Mouse (Mus musculus) embryonic facial prominence, embryonic 13.5 days (tissue): Measurements from ENCODE around the gene Kif22. TPM values are rescaled to one million over a fixed set of nuclear protein-coding genes. Genes with fewer than 3 reads are reported as not detected.

Experiments
- ATAC-seq: fragments of 200-750 bp; cut with Nextera tagmentation; 2 replicates; pipeline ENCODE4 v1.8.0; 2017; ENCODE audit warnings: low read depth; ENCODE audit not compliant: insufficient number of reproducible peaks, insufficient read depth, low FRiP score, low TSS enrichment
- H3K27ac ChIP-seq: fragments of 300-500 bp; sonication (generic); 2 replicates; pipeline ENCODE4 v1.5.1; 2015; ENCODE audit warnings: moderate library complexity, mild to moderate bottlenecking, inconsistent platforms
- H3K27me3 ChIP-seq: fragments of 300-500 bp; sonication (generic); 2 replicates; pipeline ENCODE4 v1.6.1; 2015; ENCODE audit warnings: mild to moderate bottlenecking, inconsistent platforms
- H3K36me3 ChIP-seq: fragments of 300-500 bp; sonication (generic); 2 replicates; pipeline ENCODE4 v1.6.1; 2015; ENCODE audit warnings: mild to moderate bottlenecking, inconsistent platforms
- H3K4me1 ChIP-seq: fragments of 300-500 bp; sonication (generic); 2 replicates; pipeline ENCODE4 v1.6.1; 2015; ENCODE audit warnings: inconsistent platforms
- H3K4me2 ChIP-seq: fragments of 300-500 bp; sonication (generic); 2 replicates; pipeline ENCODE4 v1.6.1; 2015; ENCODE audit warnings: moderate library complexity, mild to moderate bottlenecking, inconsistent platforms
- H3K4me3 ChIP-seq: fragments of 300-500 bp; sonication (generic); 2 replicates; pipeline ENCODE4 v1.5.1; 2015; ENCODE audit warnings: mild to moderate bottlenecking, inconsistent platforms
- H3K9ac ChIP-seq: fragments of 300-500 bp; sonication (generic); 2 replicates; pipeline ENCODE4 v1.6.1; 2015; ENCODE audit warnings: mild to moderate bottlenecking, inconsistent platforms
- H3K9me3 ChIP-seq: fragments of 300-500 bp; sonication (generic); 2 replicates; pipeline ENCODE4 v1.6.1; 2016; ENCODE audit warnings: inconsistent platforms
- WGBS: fragments of 180-500 bp; shearing (Covaris S2); methylation state at CpG from one replicate; pipeline ENCODE4 v1.1.7; 2015; ENCODE audit warnings: mixed read lengths; 5-methylcytosine and 5-hydroxymethylcytosine counted together
- polyA plus RNA-seq: library from polyadenylated mRNA; unstranded; fragments of >200 nt; fragmentation: Nextera tagmentation; extraction: Ambion mirVana; gene quantifications from 2 replicates; pipeline ENCODE4 v1.2.1, GENCODE M21; 2015

The Kif22 gene
- polyA plus RNA-seq, 1 experiment from 2014 or later: 124 TPM

DNA sequence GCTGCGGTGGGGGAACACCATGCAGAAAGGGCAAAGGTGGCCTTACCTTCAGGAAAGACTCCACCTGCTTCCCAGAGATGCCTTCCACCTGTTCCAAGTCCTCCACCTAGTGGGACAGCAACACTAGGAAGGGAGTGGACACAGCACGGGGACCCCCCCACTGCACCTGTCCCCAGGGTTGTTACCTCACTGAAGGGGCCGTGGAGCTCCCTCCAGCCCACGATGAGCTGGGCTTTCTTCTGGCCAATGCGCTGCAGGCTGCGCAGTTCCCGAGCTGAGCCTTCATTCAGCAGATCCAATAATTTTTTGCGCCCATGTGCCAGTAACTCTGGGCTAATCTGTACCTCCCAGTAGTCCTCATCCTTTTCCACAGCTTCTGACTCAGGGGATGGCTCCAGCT is 14.4 kb downstream of the Kif22 start:
- no peak for ATAC-seq
- H3K4me1 ChIP-seq: peaks cover 31% of the 10 kb centered on the region
- peak overlapping the region; percentile 75 for H3K9ac ChIP-seq
- H3K27me3 ChIP-seq: no peaks in the 10 kb centered on the region
- peak overlapping the region; percentile 58 for H3K4me2 ChIP-seq
- H3K9me3 ChIP-seq: no peaks in the 10 kb centered on the region
- WGBS: 60% methylated on average over 8 of the region's 8 CpGs
- peak overlapping the region; percentile 72 for H3K4me3 ChIP-seq
- peak overlapping the region; percentile 99 for H3K27ac ChIP-seq
- peaks cover 60% of the 10 kb centered on the region for H3K36me3 ChIP-seq

DNA sequence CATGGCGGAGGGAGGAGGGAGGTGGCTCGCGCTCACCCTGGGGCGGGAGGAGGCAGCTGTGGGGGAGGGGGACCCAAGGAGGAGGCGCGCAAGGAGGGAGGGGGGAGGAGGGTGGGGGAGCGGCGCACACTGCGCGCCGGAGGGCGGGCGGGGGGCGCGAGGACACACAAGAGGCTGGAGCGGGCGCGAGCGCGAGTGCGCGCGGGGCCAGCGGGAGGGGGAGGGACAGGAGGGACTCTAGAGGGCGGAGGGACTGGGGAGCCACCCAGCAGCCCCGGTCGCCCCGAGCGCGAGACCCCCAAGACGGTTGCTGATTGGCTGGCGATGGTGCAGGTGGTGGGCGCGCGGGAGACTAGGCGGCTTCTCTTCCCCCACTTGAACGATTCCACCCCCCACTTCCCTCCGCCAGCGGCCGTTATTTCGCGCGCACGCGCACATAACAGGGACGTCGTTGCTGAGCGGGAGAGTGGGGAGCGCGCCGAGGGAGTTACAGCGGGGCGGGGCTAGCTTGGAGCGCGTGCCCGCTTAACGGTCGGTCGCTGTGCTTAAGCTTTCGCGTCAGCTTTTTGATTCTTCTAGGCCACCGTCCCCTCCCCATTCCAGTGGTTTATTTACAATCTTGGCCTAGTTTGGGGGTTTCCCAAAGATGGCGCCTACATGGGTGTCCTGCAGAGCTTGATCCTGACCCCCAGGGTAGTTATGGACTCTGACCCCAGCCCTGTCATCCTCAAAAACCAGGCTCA is 15.1 kb downstream of the Kif22 start, which contains the start of gene Maz:
Gene Maz (minus strand): TSS at position 54 of the 743 bp plus-strand sequence.
- H3K4me1 ChIP-seq: peaks cover 38% of the 10 kb centered on the region
- peaks cover 60% of the 10 kb centered on the region for H3K36me3 ChIP-seq
- peak within 1 kb of the TSS; percentile 97 for H3K4me2 ChIP-seq
- ATAC-seq: peak; percentile 90
- peak within 1 kb of the TSS; percentile 72 for H3K4me3 ChIP-seq
- H3K27me3 ChIP-seq: no peaks in the 10 kb centered on the region
- H3K27ac ChIP-seq: peak within 1 kb of the TSS; percentile 99
- H3K9ac ChIP-seq: peak within 1 kb of the TSS; percentile 99
- under 1% methylated on average over 42 of the region's 63 CpGs for WGBS
- no peaks in the 10 kb centered on the region for H3K9me3 ChIP-seq

DNA sequence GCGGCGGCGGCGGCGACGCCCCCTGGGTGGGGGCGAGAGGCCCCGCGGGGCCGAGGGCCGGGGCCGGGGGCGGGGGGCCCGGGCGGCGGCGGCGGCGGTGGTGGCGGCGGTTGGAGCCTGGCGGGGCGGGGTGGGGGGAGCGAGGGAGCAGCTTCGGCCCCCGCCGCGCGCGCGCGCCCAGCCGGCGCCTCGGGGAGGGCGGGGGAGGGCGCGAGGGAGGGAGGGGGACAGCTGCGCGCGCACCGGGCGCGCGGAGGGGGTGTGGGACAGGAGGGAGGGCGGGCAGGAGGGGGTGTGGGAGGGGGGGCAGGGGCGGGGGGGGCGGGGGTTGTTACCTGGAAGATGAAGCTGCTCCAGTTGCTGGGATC is 15.7 kb downstream of the Kif22 start:
- Histone ChIP-seq H3K4me2 (peak overlapping the region; percentile 97), H3K27me3 (no peaks in the 10 kb centered on the region), H3K4me3 (peak overlapping the region; percentile 72), H3K9me3 (no peaks in the 10 kb centered on the region), H3K4me1 (peaks cover 44% of the 10 kb centered on the region), H3K9ac (peak overlapping the region; percentile 99), H3K36me3 (peaks cover 57% of the 10 kb centered on the region), H3K27ac (peak overlapping the region; percentile 99)
- ATAC-seq: no peak; the same call in 1 of the 2 replicates
- WGBS: 2% methylated on average over 14 of the region's 48 CpGs

DNA sequence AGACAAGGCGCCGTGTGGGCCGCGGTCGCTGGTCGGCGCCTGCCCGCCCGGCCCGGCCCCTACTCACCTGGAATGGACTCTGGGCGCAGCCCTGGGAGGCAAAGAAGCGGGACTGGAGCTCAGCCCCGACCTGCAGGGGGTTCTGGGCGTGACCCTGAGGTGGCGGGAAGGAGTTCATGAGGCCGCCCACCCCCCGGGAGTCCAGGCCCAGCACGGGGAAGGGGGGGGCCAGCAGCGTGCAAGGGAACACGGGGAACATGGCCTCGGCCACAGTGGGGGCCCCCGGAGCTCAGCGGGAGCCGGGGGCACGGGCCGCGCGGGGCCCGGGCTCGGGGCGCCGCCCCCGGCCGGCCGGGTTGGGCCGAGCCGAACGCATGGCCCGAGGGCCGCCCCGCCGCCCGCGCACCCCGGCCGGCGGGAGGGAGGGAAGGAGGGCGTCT is 16.1 kb downstream of the Kif22 start:
- WGBS: 0% methylated on average over 23 of the region's 48 CpGs
- Histone ChIP-seq H3K27me3 (no peaks in the 10 kb centered on the region), H3K36me3 (peaks cover 53% of the 10 kb centered on the region), H3K9ac (peak overlapping the region; percentile 99), H3K4me1 (peaks cover 48% of the 10 kb centered on the region), H3K4me3 (peak overlapping the region; percentile 72), H3K9me3 (no peaks in the 10 kb centered on the region), H3K27ac (peak overlapping the region; percentile 99), H3K4me2 (peak overlapping the region; percentile 97)
- peak; percentile 8; the same call in 1 of the 2 replicates for ATAC-seq

DNA sequence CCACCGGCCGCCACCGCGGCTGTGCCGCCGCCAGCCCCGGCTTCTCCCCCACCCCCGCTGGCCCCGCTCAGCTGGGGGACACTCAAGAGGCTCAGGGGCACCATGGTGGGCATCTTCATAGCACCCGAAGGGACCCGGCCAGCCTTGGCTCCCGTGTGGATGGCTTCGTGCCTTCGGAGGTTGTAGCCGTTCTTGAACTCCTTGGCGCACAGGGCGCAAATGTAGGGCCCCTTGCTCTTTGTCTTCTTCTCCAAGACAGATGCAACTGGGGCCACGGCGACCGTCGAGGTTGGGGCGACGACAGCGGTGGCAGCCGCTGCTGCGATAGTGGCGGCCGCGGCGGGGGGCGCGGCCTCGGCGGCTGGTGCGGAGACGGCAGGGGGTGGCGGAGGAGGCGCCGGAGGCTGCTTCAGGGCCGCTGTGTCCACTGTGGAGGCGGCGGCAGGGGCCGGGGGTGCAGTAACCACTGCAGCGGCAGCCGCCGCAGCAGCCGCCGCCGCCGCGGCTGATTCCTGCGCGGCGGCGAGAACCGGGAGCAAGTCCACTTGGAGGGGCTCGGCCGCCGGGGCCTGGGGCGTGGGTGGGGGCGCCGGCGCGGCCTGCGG is 16.6 kb downstream of the Kif22 start:
- H3K4me3 ChIP-seq: peak overlapping the region; percentile 72
- peak overlapping the region; percentile 99 for H3K27ac ChIP-seq
- H3K4me2 ChIP-seq: peak overlapping the region; percentile 97
- no peak for ATAC-seq
- H3K9me3 ChIP-seq: no peaks in the 10 kb centered on the region
- H3K27me3 ChIP-seq: no peaks in the 10 kb centered on the region
- H3K36me3 ChIP-seq: peaks cover 48% of the 10 kb centered on the region
- peak overlapping the region; percentile 99 for H3K9ac ChIP-seq
- under 1% methylated on average over 53 of the region's 65 CpGs for WGBS
- peaks cover 50% of the 10 kb centered on the region for H3K4me1 ChIP-seq

DNA sequence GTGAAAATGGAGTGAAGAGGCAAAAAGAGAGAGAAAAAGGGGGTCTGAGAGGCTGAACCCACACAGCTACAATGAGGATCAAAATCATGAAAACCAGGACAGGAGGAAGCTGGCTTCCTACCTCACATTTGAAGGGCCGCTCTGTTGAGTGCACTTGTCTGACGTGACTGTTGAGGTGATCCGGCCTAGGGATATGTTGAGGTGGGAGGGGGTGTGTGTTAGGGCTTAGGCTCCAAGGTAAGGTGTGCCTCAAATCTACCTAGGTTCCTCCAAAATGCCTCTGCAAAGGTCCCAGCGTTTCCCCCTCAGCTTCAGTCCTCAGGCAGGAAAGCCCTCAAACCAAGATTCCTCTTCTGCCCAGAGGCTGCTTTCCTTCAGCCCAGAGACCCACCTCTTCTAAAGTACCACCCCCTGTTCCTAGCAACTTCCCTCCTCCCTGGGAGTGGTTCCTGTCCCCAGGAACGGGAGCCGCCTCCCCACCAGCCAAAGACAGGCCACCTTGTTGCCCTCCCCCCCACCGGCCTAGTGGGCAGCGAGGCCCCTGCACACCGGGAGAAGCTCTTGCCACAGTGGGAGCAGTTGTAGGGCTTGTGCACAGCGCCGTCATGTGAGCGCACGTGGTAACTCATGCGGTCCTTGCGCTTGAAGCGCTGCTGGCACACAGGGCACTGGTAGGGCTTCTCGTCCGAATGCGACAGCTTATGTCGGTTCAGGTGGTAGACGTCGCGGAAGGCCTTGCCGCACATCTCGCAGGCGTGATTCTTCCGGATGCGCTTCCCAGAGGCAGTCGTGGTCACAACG is 17.3 kb downstream of the Kif22 start:
- peak overlapping the region; percentile 97 for H3K4me2 ChIP-seq
- H3K36me3 ChIP-seq: peaks cover 40% of the 10 kb centered on the region
- peak overlapping the region; percentile 72 for H3K4me3 ChIP-seq
- peaks cover 57% of the 10 kb centered on the region for H3K4me1 ChIP-seq
- ATAC-seq: 0 out of 2 replicates have a peak, but pooled peaks have one; percentile 1
- H3K27ac ChIP-seq: peak overlapping the region; percentile 99
- peak overlapping the region; percentile 99 for H3K9ac ChIP-seq
- no peaks in the 10 kb centered on the region for H3K9me3 ChIP-seq
- H3K27me3 ChIP-seq: no peaks in the 10 kb centered on the region
- WGBS: under 1% methylated on average over 30 of the region's 30 CpGs

DNA sequence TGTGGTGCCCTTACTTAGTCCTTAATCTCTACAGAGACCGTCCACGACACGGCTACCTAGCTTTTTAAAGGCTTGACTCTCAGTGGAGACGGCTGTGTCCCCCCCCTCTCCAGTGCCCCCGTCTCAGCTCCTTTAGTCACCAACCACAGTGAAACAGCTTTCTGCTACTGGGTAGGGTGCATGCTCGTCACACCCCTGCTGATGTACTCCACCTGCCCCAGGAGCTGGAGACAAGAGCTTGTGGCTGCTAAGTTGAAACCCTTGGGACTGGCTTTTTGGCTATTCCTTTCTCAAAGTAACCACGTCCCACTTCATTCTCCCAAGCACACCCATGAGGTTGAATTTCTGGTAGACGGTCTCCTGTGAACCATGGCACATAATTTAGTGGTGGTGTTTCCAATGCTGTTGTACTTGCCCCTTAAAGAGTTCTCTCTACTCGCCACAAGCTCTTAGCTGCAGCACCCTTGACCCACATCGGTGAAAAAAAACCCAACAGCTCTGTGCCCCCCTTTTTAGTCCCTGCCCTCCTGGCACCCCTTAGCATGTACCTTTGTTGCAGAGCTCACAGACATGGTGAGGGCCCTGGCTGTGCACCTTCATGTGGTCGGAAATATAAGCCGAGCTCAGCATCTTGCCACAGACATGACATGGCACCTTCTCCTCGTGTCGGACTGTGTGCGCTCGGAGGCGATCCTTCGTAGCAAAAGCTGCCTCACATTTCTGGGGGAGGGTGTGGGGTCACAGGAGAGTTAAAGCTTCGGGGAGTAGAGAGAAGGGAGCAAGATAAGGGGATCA is 18.2 kb downstream of the Kif22 start:
- ATAC-seq: no peak
- no peaks in the 10 kb centered on the region for H3K27me3 ChIP-seq
- H3K9me3 ChIP-seq: no peaks in the 10 kb centered on the region
- H3K9ac ChIP-seq: peak overlapping the region; percentile 99
- H3K27ac ChIP-seq: peak overlapping the region; percentile 99
- H3K4me2 ChIP-seq: peak overlapping the region; percentile 97
- H3K36me3 ChIP-seq: peaks cover 36% of the 10 kb centered on the region
- WGBS: 23% methylated on average over 19 of the region's 19 CpGs
- peaks cover 65% of the 10 kb centered on the region for H3K4me1 ChIP-seq
- H3K4me3 ChIP-seq: peak overlapping the region; percentile 72

DNA sequence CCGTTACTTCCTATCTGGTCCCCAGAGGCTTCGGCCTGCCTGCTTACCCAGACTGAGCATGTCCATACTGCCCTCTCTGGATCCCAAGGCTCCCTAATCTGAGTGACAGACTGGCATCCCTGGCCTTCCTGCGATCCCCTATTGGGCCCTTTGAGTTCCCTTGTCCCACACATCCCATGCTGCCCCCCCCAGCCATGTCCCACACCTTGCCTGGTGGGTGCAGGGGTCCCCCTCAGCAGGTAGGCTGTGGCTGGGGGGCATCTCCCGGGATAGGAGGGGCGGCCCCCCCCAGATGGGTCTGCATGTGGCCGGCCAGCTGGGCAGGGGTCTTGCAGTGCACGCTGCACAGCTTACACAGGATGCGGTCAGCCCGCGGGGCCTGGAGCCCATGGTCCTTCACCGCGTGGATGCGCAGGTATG is 19.0 kb downstream of the Kif22 start:
- Histone ChIP-seq H3K4me1 (peaks cover 73% of the 10 kb centered on the region), H3K9me3 (no peaks in the 10 kb centered on the region), H3K9ac (peak overlapping the region; percentile 99), H3K4me2 (peak overlapping the region; percentile 97), H3K36me3 (peaks cover 31% of the 10 kb centered on the region), H3K27me3 (no peaks in the 10 kb centered on the region), H3K4me3 (peak overlapping the region; percentile 72), H3K27ac (no peak overlapping the region; the same call in 1 of the 2 replicates)
- 75% methylated on average over 12 of the region's 13 CpGs for WGBS
- ATAC-seq: no peak

DNA sequence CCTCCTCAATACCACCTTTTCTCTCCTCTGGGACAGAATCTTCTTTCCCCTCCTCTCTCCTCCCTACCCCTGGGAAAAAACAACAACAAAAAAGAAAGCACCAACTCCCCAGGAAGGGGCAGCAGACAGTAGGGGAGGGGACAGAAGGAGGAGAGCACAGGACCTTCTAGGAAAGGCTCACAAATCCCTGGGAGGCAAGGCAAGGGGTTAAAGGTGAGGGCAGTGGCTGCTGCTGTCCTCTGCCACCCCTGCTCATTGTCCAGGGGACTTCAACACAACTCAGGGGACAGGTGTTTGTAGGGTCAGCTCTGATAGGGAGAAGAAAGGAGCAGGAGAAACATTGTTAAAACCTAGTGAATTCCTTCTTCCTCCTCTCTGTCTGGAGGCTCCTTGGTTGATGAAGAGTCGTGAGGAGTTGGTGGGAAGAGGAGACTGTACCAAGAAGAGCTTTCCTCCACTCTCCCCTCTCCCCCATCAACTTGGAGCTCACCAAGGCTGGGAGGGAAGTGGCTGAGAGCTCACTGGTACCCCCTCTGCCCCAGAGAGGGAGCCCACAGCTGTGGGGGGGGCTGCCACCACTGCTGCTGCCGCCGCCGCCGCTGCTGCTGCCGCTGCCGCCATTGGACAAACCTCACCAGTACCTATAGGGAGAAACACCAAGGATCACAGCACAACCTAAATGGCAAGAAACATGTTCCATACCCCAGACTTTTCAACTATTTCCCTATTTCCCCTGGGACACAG is 19.6 kb downstream of the Kif22 start:
- peak overlapping the region; percentile 96 for H3K27ac ChIP-seq

More for the DNA sequence above, 19.6 kb downstream of the Kif22 start:
- 81% methylated on average over 7 of the region's 7 CpGs for WGBS
- Histone ChIP-seq H3K4me2 (peak overlapping the region; percentile 97), H3K9me3 (no peaks in the 10 kb centered on the region), H3K9ac (peak overlapping the region; percentile 99), H3K4me3 (peak overlapping the region; percentile 72), H3K36me3 (peaks cover 31% of the 10 kb centered on the region), H3K27me3 (no peaks in the 10 kb centered on the region), H3K4me1 (peaks cover 73% of the 10 kb centered on the region)
- no peak for ATAC-seq
